Mouse (Mus musculus): ENCODE data around the gene Npas3. TPM values are rescaled to one million over a fixed set of nuclear protein-coding genes. Genes with fewer than 3 reads are reported as not detected.

The Npas3 gene
- polyA plus RNA-seq, 1 experiment from 2014 or later, result 4.1 TPM

- no peak for ATAC-seq (ENCODE audit: insufficient number of reproducible peaks, low FRiP score, low TSS enrichment, low read depth)
- Histone ChIP-seq H3K9ac (no peak overlapping the region), H3K27me3 (0 out of 2 replicates have a peak, but pooled peaks cover 4% of the 10 kb centered on the region), H3K36me3 (no peaks in the 10 kb centered on the region), H3K4me1 (peaks cover 15% of the 10 kb centered on the region; the same call in 1 of the 2 replicates), H3K4me2 (replicated peaks) (no peak overlapping the region), H3K4me3 (replicated peaks) (no peak overlapping the region), H3K27ac (replicated peaks) (no peak overlapping the region), H3K9me3 (replicated peaks) (no peaks in the 10 kb centered on the region)
- WGBS, result 34% methylated on average over 9 of the region's 9 CpGs
Measured at GRCm38 (mm10) chr12:53331391-53331790, 82.9 kb downstream of the Npas3 start.

- 55% methylated on average over 3 of the region's 3 CpGs for WGBS
- no peak for ATAC-seq (ENCODE audit: insufficient number of reproducible peaks, low FRiP score, low TSS enrichment, low read depth)
- no peaks in the 10 kb centered on the region for H3K36me3 ChIP-seq
Measured at GRCm38 (mm10) chr12:53331800-53332199, 83.3 kb downstream of the Npas3 start.

DNA sequence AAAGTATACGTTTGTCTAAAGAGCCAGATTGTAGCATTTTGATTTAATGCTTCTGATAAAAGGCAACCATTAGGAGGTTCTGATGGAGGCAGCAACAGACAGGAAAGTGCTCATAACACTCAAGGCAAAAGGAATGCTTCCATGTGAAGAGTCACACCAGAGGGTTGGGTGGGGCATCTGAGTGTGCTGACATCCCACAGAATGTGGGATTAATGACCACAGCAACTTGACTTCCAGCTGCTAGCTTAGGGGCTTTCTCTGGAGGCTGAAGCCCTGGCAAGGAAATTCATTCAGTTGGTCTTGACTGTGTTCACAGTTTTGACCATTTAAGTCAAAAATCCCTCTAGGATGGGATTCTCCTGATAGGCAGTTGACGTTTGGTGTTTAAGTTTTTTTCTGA is 84.8 kb downstream of the Npas3 start:
- Histone ChIP-seq H3K4me3 (replicated peaks) (no peak overlapping the region), H3K27ac (replicated peaks) (no peak overlapping the region), H3K4me2 (replicated peaks) (no peak overlapping the region), H3K9me3 (replicated peaks) (no peaks in the 10 kb centered on the region), H3K4me1 (peaks cover 3% of the 10 kb centered on the region; the same call in 1 of the 2 replicates), H3K9ac (no peak overlapping the region), H3K27me3 (0 out of 2 replicates have a peak, but pooled peaks cover 4% of the 10 kb centered on the region), H3K36me3 (no peaks in the 10 kb centered on the region)
- ATAC-seq (ENCODE audit: insufficient number of reproducible peaks, low FRiP score, low TSS enrichment, low read depth), result no peak
- 69% methylated on average over 2 of the region's 2 CpGs for WGBS

More at GRCm38 (mm10) chr12:53331800-53332199, 83.3 kb downstream of the Npas3 start:
- Histone ChIP-seq H3K4me1 (peaks cover 15% of the 10 kb centered on the region; the same call in 1 of the 2 replicates), H3K27me3 (0 out of 2 replicates have a peak, but pooled peaks cover 4% of the 10 kb centered on the region), H3K9ac (no peak overlapping the region), H3K9me3 (replicated peaks) (no peaks in the 10 kb centered on the region), H3K4me2 (replicated peaks) (no peak overlapping the region), H3K27ac (replicated peaks) (no peak overlapping the region), H3K4me3 (replicated peaks) (no peak overlapping the region)

- Histone ChIP-seq H3K4me1 (no peaks in the 10 kb centered on the region), H3K36me3 (no peaks in the 10 kb centered on the region), H3K4me3 (replicated peaks) (no peak overlapping the region), H3K4me2 (replicated peaks) (no peak overlapping the region), H3K27ac (replicated peaks) (no peak overlapping the region), H3K9ac (no peak overlapping the region), H3K27me3 (no peaks in the 10 kb centered on the region), H3K9me3 (replicated peaks) (no peaks in the 10 kb centered on the region)
- no peak for ATAC-seq (ENCODE audit: insufficient number of reproducible peaks, low FRiP score, low TSS enrichment, low read depth)
- WGBS, result 48% methylated on average over 14 of the region's 14 CpGs
Measured at GRCm38 (mm10) chr12:53338349-53338948, 90.0 kb downstream of the Npas3 start.

DNA sequence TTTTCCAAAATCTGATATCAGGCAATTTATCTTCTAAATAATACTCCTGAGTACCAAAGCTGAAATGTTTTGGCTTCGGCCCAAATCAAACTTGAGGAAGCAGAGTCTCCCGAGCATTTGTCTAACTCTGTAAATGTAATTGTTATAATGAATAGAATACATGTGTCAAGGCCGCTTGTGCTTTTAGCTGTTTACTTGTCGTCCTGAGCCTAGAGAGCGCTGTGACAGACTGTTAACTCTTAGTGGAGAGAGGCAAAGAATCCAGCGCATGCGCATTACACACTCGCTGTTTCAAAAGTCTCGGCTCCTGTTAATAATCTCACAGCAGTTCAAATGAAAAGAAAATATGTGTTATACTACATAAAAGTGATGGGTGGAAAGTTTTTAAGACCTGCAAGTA is 94.3 kb downstream of the Npas3 start:
- Histone ChIP-seq H3K9ac (no peak overlapping the region), H3K4me3 (replicated peaks) (no peak overlapping the region), H3K27me3 (no peaks in the 10 kb centered on the region), H3K4me1 (no peaks in the 10 kb centered on the region), H3K9me3 (replicated peaks) (no peaks in the 10 kb centered on the region), H3K4me2 (replicated peaks) (no peak overlapping the region), H3K27ac (replicated peaks) (no peak overlapping the region), H3K36me3 (no peaks in the 10 kb centered on the region)
- WGBS, result 47% methylated on average over 9 of the region's 9 CpGs
- no peak for ATAC-seq (ENCODE audit: insufficient number of reproducible peaks, low FRiP score, low TSS enrichment, low read depth)

DNA sequence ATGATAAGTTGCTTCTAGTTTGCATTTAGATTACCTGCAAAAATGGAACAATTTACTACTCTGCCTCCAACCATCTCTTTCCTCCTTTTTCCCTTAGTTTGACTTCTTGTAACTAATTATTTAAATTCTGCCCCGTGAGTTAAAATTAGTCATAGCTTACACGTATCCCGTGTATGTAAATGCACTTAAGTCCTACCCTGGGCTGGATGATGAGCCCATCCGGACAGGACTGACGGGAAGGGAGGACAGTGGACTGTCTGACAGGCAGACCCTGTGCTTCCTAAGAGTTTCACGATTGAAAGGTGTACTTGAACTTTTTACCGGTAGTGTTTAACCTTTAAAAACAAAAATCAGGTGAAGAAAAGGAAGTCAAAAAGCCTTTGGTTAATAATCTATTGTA is 103.4 kb downstream of the Npas3 start:
- H3K9me3 ChIP-seq (replicated peaks), result no peaks in the 10 kb centered on the region
- H3K4me2 ChIP-seq (replicated peaks), result no peak overlapping the region
- H3K9ac ChIP-seq, result no peak overlapping the region
- H3K4me3 ChIP-seq (replicated peaks), result no peak overlapping the region
- H3K27ac ChIP-seq (replicated peaks), result no peak overlapping the region
- H3K27me3 ChIP-seq, result no peaks in the 10 kb centered on the region
- no peaks in the 10 kb centered on the region for H3K36me3 ChIP-seq
- H3K4me1 ChIP-seq, result no peaks in the 10 kb centered on the region
- WGBS, result 81% methylated on average over 7 of the region's 7 CpGs
- no peak for ATAC-seq (ENCODE audit: insufficient number of reproducible peaks, low FRiP score, low TSS enrichment, low read depth)

DNA sequence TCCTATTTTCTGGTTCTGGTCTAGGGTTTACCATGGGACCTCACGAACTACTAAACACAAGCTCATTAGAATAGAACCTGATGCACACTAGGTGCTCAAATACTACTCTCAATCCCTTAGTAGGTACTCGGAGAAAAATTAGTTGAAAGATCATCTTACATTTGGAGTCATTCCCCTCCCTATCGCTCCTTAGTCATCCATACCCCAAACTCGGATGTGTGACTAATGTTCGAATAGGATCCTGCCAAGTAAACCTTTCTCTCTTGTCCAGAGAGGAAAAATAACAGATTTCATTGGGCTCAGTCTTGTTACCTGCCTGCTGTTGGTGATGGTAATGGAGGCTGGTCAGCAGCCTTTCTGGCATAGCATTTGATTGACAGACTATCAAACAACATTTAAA is 117.3 kb downstream of the Npas3 start:
- Histone ChIP-seq H3K4me1 (no peaks in the 10 kb centered on the region), H3K27me3 (no peaks in the 10 kb centered on the region), H3K36me3 (no peaks in the 10 kb centered on the region), H3K27ac (replicated peaks) (no peak overlapping the region), H3K9ac (no peak overlapping the region), H3K9me3 (replicated peaks) (no peaks in the 10 kb centered on the region), H3K4me2 (replicated peaks) (no peak overlapping the region), H3K4me3 (replicated peaks) (no peak overlapping the region)
- no peak for ATAC-seq (ENCODE audit: insufficient number of reproducible peaks, low FRiP score, low TSS enrichment, low read depth)
- 80% methylated on average over 5 of the region's 5 CpGs for WGBS

DNA sequence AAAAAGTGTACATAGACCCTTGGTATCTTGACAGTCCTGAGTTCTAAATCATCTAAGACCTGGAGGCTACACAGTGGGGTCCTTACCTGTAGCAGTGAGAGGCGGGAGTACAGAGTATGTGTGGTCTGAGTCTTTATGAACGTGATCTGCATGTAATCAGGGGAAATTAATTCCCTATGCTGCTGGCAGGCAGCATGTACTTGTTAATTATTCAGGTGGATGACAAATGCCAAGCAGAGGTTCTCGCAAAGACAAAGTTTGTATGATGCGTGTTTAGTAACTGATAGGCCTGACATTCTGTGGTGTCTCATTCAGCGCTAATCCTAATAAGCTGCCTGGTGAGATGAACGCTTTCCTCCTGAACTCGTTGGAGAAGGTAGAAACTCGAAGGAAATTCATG is 136.4 kb downstream of the Npas3 start:
- no peak overlapping the region for H3K4me2 ChIP-seq (replicated peaks)
- H3K9me3 ChIP-seq (replicated peaks), result no peaks in the 10 kb centered on the region
- H3K27ac ChIP-seq (replicated peaks), result no peak overlapping the region
- 62% methylated on average over 8 of the region's 8 CpGs for WGBS
- H3K4me3 ChIP-seq (replicated peaks), result no peak overlapping the region
- ATAC-seq (ENCODE audit: insufficient number of reproducible peaks, low FRiP score, low TSS enrichment, low read depth), result no peak
- no peaks in the 10 kb centered on the region for H3K36me3 ChIP-seq
- no peaks in the 10 kb centered on the region for H3K4me1 ChIP-seq
- no peak overlapping the region for H3K9ac ChIP-seq
- no peaks in the 10 kb centered on the region for H3K27me3 ChIP-seq

DNA sequence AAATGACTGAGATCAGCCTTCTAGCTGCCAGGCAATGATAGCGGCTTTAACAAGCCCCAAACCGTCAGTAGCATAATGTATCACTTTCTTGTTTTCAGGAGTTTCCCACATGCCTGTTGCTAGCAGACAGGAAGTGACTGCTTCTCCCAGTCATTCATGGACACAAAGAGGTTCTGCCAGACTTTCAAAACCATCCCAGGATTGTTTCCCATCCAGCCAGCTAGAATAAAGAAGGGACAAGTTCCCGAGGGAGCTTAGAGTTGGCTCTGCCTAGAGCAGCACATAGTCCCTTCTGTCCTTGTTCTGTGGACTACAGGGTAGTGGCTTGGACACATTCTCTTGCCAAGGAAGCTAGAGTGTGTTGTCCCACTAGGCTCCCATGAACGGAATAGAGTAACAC is 157.4 kb downstream of the Npas3 start:
- Histone ChIP-seq H3K27me3 (no peaks in the 10 kb centered on the region), H3K27ac (replicated peaks) (no peak overlapping the region)
- 47% methylated on average over 4 of the region's 4 CpGs for WGBS

DNA sequence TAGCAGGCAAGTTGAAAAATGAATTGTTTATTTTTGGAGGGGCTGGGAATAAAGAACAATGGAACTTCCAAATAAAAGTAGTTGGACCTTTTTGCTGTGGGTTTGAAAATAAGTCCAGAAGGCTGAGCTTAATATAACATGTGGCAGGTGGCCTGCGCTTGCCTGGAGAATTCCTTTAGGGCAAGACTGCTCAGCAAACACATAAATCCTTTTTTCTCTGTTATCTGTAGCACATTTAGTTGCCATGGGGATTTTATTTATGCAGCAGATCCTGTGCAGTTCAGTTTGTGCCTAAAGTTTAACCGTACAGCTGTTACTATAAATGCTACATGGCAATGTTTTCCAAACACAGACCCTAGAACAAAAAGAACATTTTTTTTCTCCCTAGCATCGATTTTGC is 159.3 kb downstream of the Npas3 start:
- Histone ChIP-seq H3K4me2 (replicated peaks) (no peak overlapping the region), H3K9me3 (replicated peaks) (no peaks in the 10 kb centered on the region), H3K4me1 (no peaks in the 10 kb centered on the region), H3K4me3 (replicated peaks) (no peak overlapping the region), H3K36me3 (no peaks in the 10 kb centered on the region), H3K27me3 (no peaks in the 10 kb centered on the region), H3K27ac (replicated peaks) (no peak overlapping the region), H3K9ac (no peak overlapping the region)
- WGBS, result 31% methylated on average over 3 of the region's 3 CpGs
- ATAC-seq (ENCODE audit: insufficient number of reproducible peaks, low FRiP score, low TSS enrichment, low read depth), result no peak

More for the DNA sequence above, 157.4 kb downstream of the Npas3 start:
- no peak overlapping the region for H3K9ac ChIP-seq
- H3K4me2 ChIP-seq (replicated peaks), result no peak overlapping the region
- H3K36me3 ChIP-seq, result no peaks in the 10 kb centered on the region
- no peaks in the 10 kb centered on the region for H3K4me1 ChIP-seq
- no peaks in the 10 kb centered on the region for H3K9me3 ChIP-seq (replicated peaks)
- no peak for ATAC-seq (ENCODE audit: insufficient number of reproducible peaks, low FRiP score, low TSS enrichment, low read depth)
- H3K4me3 ChIP-seq (replicated peaks), result no peak overlapping the region

GRCm38 (mm10) chr12:53409711-53410110 is 161.2 kb downstream of the Npas3 start:
- H3K4me3 ChIP-seq (replicated peaks), result no peak overlapping the region
- WGBS, result 85% methylated on average over 4 of the region's 4 CpGs
- ATAC-seq (ENCODE audit: insufficient number of reproducible peaks, low FRiP score, low TSS enrichment, low read depth), result no peak
- H3K9me3 ChIP-seq (replicated peaks), result no peaks in the 10 kb centered on the region
- no peak overlapping the region for H3K27ac ChIP-seq (replicated peaks)
- H3K4me1 ChIP-seq, result no peaks in the 10 kb centered on the region
- H3K36me3 ChIP-seq, result no peaks in the 10 kb centered on the region
- H3K4me2 ChIP-seq (replicated peaks), result no peak overlapping the region
- H3K27me3 ChIP-seq, result no peaks in the 10 kb centered on the region
- no peak overlapping the region for H3K9ac ChIP-seq

GRCm38 (mm10) chr12:53410647-53411046 is 162.2 kb downstream of the Npas3 start:
- no peak for ATAC-seq (ENCODE audit: insufficient number of reproducible peaks, low FRiP score, low TSS enrichment, low read depth)
- no peak overlapping the region for H3K4me2 ChIP-seq (replicated peaks)
- H3K4me3 ChIP-seq (replicated peaks), result no peak overlapping the region
- H3K36me3 ChIP-seq, result no peaks in the 10 kb centered on the region
- WGBS, result 93% methylated on average over 2 of the region's 2 CpGs
- no peaks in the 10 kb centered on the region for H3K9me3 ChIP-seq (replicated peaks)
- H3K27me3 ChIP-seq, result no peaks in the 10 kb centered on the region
- H3K4me1 ChIP-seq, result no peaks in the 10 kb centered on the region
- no peak overlapping the region for H3K27ac ChIP-seq (replicated peaks)
- H3K9ac ChIP-seq, result no peak overlapping the region
